Comparison of ENCODE assay signal across 8 mouse cellular contexts in the genomic region with DNA sequence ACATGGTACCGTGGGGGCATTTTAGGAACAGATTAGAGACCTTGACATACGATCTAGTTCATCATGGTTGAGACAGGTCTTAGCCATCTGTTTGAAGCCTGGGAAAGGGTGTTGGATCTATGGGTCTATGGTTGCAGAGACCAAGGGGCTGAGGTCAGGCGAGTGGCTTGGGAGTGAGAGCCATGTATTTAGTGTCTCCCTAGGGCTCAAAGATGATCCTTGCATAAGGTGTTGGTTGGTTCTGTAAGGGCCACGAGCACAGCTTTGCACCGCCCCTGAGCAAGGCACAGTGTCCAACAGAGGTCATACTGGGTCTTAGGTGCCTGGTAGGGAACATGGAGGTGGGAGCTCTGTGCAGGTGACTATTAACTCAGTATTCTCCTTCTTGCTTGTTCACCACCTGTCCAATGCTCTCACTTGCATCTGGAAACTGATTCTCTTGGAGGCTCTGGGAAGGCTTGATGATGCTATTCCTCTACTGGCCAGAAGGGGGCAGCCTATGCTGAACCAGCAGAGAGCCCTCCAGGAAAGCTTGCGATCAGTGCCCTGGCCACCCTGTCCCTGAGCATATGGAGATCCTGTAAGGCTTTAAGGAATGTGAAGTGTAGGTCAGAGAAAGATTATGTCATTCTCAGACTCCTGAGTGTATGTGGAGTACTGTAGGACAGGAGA. TPM values are rescaled to one million over a fixed set of nuclear protein-coding genes. Genes with fewer than 3 reads are reported as not detected.
DNase-seq lines count a peak whose midpoint lies in the region; ATAC-seq and TF ChIP-seq lines count a peak whose summit lies in the region.

No protein-coding gene starts in this region.

- H3K27ac ChIP-seq in midbrain, embryonic 13.5 days: no peak overlapping the region
- H3K27ac ChIP-seq in stomach, postnatal 0 days (replicated peaks): peak overlapping the region; percentile 82

- intact Hi-C loops in left cerebral cortex, postnatal 4 days (cut with DNase I): loop anchor here (5.0 to 10.0 kb wide), 2 partner anchors 154 to 217 kb away; no protein-coding TSS in a partner anchor

- peaks cover 13% of the 10 kb centered on the region for H3K4me1 ChIP-seq in midbrain, embryonic 13.5 days (replicated peaks)
- H3K4me1 ChIP-seq in stomach, postnatal 0 days (replicated peaks; ENCODE audit: control insufficient read depth, insufficient read depth): no peaks in the 10 kb centered on the region

- no peak overlapping the region for H3K9ac ChIP-seq in midbrain, embryonic 13.5 days (replicated peaks)
- H3K9ac ChIP-seq in stomach, postnatal 0 days (ENCODE audit: low read length): 0 out of 2 replicates have a peak overlapping the region, but pooled peaks have one; percentile 5

- TF ChIP-seq CTCF in stomach, postnatal 0 days (IDR thresholded peaks at IDR 0.05; ENCODE audit: low read depth): peak; percentile 95

- WGBS in midbrain, embryonic 13.5 days: 58% methylated on average over 6 of the region's 6 CpGs
- 52% methylated on average over 6 of the region's 6 CpGs for WGBS in stomach, postnatal 0 days

- DNase-seq in B cell, adult 2 months: peak; percentile 55 to 57
- DNase-seq in adrenal gland, adult 8-10 months: peak; percentile 34
- DNase-seq in embryo, embryonic 11.5 days (ENCODE audit: low read depth, low spot score): peak; percentile 57
- peak; percentile 82 to 84 for DNase-seq in heart, adult 18-20 months
- peak; percentile 38 for DNase-seq in kidney, adult 11 months
- peak; percentile 68 for DNase-seq in left cerebral cortex, postnatal 4 days
- peak; percentile 60 for DNase-seq in stomach, postnatal 0 days (ENCODE audit: low spot score)

- peaks cover 12% of the 10 kb centered on the region for H3K27me3 ChIP-seq in midbrain, embryonic 13.5 days
- H3K27me3 ChIP-seq in stomach, postnatal 0 days (ENCODE audit: control insufficient read depth, insufficient read depth, low read length): no peaks in the 10 kb centered on the region

- no peak overlapping the region for H3K4me2 ChIP-seq in midbrain, embryonic 13.5 days (replicated peaks)
- H3K4me2 ChIP-seq in stomach, postnatal 0 days (replicated peaks; ENCODE audit: low read depth): peak overlapping the region; percentile 71

- ATAC-seq in midbrain, embryonic 13.5 days: peak; percentile 30
- peak; percentile 27; the same call in 1 of the 2 replicates for ATAC-seq in stomach, postnatal 0 days (ENCODE audit: low FRiP score, low TSS enrichment)

- H3K4me3 ChIP-seq in midbrain, embryonic 13.5 days (replicated peaks): no peak overlapping the region
- H3K4me3 ChIP-seq in stomach, postnatal 0 days (ENCODE audit: low read depth, low read length): no peak overlapping the region; the same call in 1 of the 2 replicates

- TF ChIP-seq EP300 in stomach, postnatal 0 days (optimal IDR thresholded peaks at IDR 0.05): no peak

- H3K9me3 ChIP-seq in midbrain, embryonic 13.5 days: no peaks in the 10 kb centered on the region
- no peaks in the 10 kb centered on the region for H3K9me3 ChIP-seq in stomach, postnatal 0 days (ENCODE audit: control insufficient read depth, low read length)

- H3K36me3 ChIP-seq in midbrain, embryonic 13.5 days: no peaks in the 10 kb centered on the region
- no peaks in the 10 kb centered on the region for H3K36me3 ChIP-seq in stomach, postnatal 0 days (ENCODE audit: control insufficient read depth, insufficient read depth, low read length)

RNA-seq across cellular contexts. Expression of a gene that starts 1.0 kb away (rescaled TPM):
- 10 to 100 TPM in 2 of 4 experiments, 1 to 10 TPM in 2; 6.8 to 12.7 (median 9.7) TPM for total RNA-seq in adrenal gland, adult 8-10 months (2022)
- 10 to 100 TPM; 26.0 to 26.7 TPM for total RNA-seq in heart, adult 18-20 months (2021)
- total RNA-seq in left cerebral cortex, postnatal 4 days (2021): 10 to 100 TPM; 44.9 to 47.6 TPM
- polyA plus RNA-seq in midbrain, embryonic 13.5 days (2015; fragmentation: Nextera tagmentation; extraction: Ambion mirVana): 2.1 and 2.6 TPM in 2 replicates
- 254 and 340 TPM in 2 replicates for polyA plus RNA-seq in stomach, postnatal 0 days (2015; fragmentation: Nextera tagmentation; extraction: Ambion mirVana)

RNA-seq across cellular contexts. Expression of a gene that starts 59.7 kb away (rescaled TPM):
- 10 to 100 TPM; 22.4 to 25.4 (median 23.7) TPM for total RNA-seq in adrenal gland, adult 8-10 months (2022)
- total RNA-seq in heart, adult 18-20 months (2021): 1 to 10 TPM; 4.3 to 5.1 TPM
- 10 to 100 TPM; 68.6 to 74.2 TPM for total RNA-seq in left cerebral cortex, postnatal 4 days (2021)
- 17.5 and 20.8 TPM in 2 replicates for polyA plus RNA-seq in midbrain, embryonic 13.5 days (2015; fragmentation: Nextera tagmentation; extraction: Ambion mirVana)
- 1.9 and 2.2 TPM in 2 replicates for polyA plus RNA-seq in stomach, postnatal 0 days (2015; fragmentation: Nextera tagmentation; extraction: Ambion mirVana)
